Mouse (Mus musculus) C2C12 (cell line): ENCODE results near the gene A430078G23Rik. TPM values are rescaled to one million over a fixed set of nuclear protein-coding genes. Genes with fewer than 3 reads are reported as not detected.

Source experiments
- H3K27me3 ChIP-seq: one replicate; pipeline ENCODE4 v1.6.1; 2011; ENCODE audit not compliant: control insufficient read depth, insufficient read depth, insufficient read length
- H3K36me3 ChIP-seq: one replicate; pipeline ENCODE4 v1.6.1; 2011; ENCODE audit not compliant: control insufficient read depth, insufficient read depth
- H3K4me3 ChIP-seq: one replicate; pipeline ENCODE4 v1.5.1; 2011; ENCODE audit warnings: mild to moderate bottlenecking, control low read depth; ENCODE audit not compliant: poor library complexity, insufficient read depth, severe bottlenecking
- H3K79me2 ChIP-seq: one replicate; pipeline ENCODE4 v1.6.1; 2011; ENCODE audit not compliant: control insufficient read depth, insufficient read depth
- H3K79me3 ChIP-seq: one replicate; pipeline ENCODE4 v1.6.1; 2011; ENCODE audit warnings: low read depth, control low read depth
- H3ac ChIP-seq: one replicate; pipeline ENCODE3; 2011; ENCODE audit warnings: low read depth; ENCODE audit not compliant: control insufficient read depth, insufficient read length
- CEBPB ChIP-seq: IDR thresholded peaks from one replicate; pipeline ENCODE4 v1.6.1; 2011; ENCODE audit warnings: low read depth, mild to moderate bottlenecking, control low read depth, moderate library complexity
- CTCF ChIP-seq: IDR thresholded peaks from one replicate; pipeline ENCODE4 v1.5.1; 2011; ENCODE audit not compliant: control insufficient read depth, insufficient read depth, insufficient read length
- FOSL1 ChIP-seq: IDR thresholded peaks from one replicate; pipeline ENCODE4 v1.8.0; 2011; ENCODE audit warnings: mild to moderate bottlenecking, low read length; ENCODE audit not compliant: poor library complexity, insufficient read depth, severe bottlenecking
- MAX ChIP-seq: IDR thresholded peaks from one replicate; pipeline ENCODE4 v1.6.1; 2011; ENCODE audit warnings: mild to moderate bottlenecking, control low read depth
- MYOD1 ChIP-seq: IDR thresholded peaks from one replicate; pipeline ENCODE4 v1.6.1; 2011; ENCODE audit warnings: low read depth; ENCODE audit not compliant: control insufficient read depth, insufficient read length
- MYOG ChIP-seq: IDR thresholded peaks from one replicate; pipeline ENCODE4 v1.6.1; 2011; ENCODE audit not compliant: control insufficient read depth, insufficient read length; ENCODE audit errors: extremely low read depth
- USF1 ChIP-seq: IDR thresholded peaks from one replicate; pipeline ENCODE4 v1.6.1; 2011; ENCODE audit warnings: low read depth, mild to moderate bottlenecking, control low read depth, moderate library complexity
- polyA plus RNA-seq: library from polyadenylated mRNA; unstranded; fragments of >200 nt; fragmentation: generic; extraction: Trizol; gene quantifications from one replicate; pipeline ENCODE4 v1.2.1, GENCODE M21; 2012; ENCODE audit warnings: missing spikeins

A430078G23Rik gene
- polyA plus RNA-seq, 1 experiment, result not detected

DNA sequence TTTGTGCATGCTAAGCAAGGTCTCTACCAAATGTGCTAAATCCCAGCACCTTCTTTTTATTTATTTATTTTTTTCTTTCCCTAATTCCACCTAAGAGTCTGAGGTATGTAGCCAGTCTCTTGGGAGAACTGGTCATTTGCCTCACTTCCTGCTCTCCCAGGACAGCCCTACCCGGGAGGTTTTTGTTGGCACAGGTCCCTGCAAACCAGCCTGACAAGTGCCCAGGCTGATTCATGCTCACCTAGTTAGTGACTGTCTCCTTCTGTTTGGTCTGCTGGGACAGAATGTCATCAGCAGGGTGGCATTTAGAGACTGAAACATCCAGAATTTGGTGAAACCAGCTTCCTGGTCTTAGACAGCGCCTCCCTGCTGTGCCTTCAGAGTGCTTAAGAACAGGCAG, 76.8 kb downstream of the A430078G23Rik start:
- H3K36me3 ChIP-seq, result peaks cover 50% of the 10 kb centered on the region

DNA sequence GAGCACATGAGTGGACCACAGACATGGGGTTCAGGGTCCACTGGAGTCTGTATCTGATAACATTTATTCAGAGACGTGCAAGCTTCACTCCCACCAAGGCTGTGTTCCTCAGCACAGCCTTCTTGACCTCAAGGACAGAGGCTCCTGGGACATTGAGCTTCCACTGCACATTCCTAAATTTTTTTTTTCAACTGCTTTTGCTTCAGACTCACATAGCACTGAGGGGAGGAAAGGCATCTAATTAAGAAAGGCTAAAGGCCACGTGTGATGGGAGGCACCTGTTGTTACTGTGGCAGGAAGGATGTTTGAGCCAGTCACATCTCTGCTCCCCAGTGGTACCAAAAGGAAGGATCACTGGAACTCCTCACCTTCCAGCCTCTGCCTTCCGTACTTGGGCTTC, 77.9 kb downstream of the A430078G23Rik start:
- H3K79me3 ChIP-seq, result peaks cover 9% of the 10 kb centered on the region
- no peak overlapping the region for H3K4me3 ChIP-seq
- H3K27me3 ChIP-seq, result no peaks in the 10 kb centered on the region
- peaks cover 33% of the 10 kb centered on the region for H3K79me2 ChIP-seq
- no peak for TF ChIP-seq FOSL1
- TF ChIP-seq USF1, result no peak
- TF ChIP-seq CTCF, result no peak
- no peak for TF ChIP-seq CEBPB
- TF ChIP-seq MYOG, result no peak
- no peak for TF ChIP-seq MAX
- no peak overlapping the region for H3ac ChIP-seq
- H3K36me3 ChIP-seq, result peaks cover 58% of the 10 kb centered on the region

More for the DNA sequence above, 76.8 kb downstream of the A430078G23Rik start:
- Histone ChIP-seq H3ac (no peak overlapping the region), H3K27me3 (no peaks in the 10 kb centered on the region), H3K4me3 (no peak overlapping the region), H3K79me3 (peaks cover 11% of the 10 kb centered on the region), H3K79me2 (peaks cover 43% of the 10 kb centered on the region)
- TF ChIP-seq FOSL1 (no peak), MYOD1 (peak; percentile 33), MYOG (no peak), CTCF (no peak), CEBPB (peak; percentile 16), USF1 (no peak)

DNA sequence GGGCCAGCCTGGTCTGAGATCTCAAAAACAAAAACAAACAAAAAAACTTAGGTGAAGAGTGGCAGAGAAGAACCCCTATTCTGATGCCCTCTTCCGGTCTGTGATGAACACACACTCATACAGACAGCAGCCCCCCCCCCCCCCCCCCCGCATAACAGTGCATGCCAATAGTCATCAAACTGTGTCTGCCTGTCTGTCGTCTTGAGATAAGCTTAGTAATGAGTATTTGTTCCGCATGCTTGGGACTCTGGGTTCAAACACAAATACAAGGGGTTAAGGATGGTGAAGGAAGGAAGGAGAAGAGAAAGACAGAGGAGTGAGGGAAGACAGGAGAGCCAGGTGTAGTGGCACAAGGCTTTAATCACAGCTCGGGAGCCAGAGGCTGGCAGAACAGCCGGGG, 83.3 kb downstream of the A430078G23Rik start:
- H3K79me3 ChIP-seq, result no peaks in the 10 kb centered on the region
- no peak overlapping the region for H3K4me3 ChIP-seq
- H3ac ChIP-seq, result no peak overlapping the region
- H3K27me3 ChIP-seq, result no peaks in the 10 kb centered on the region
- peaks cover 3% of the 10 kb centered on the region for H3K79me2 ChIP-seq
- peaks cover 87% of the 10 kb centered on the region for H3K36me3 ChIP-seq
- TF ChIP-seq FOSL1, result no peak
- no peak for TF ChIP-seq CTCF
- no peak for TF ChIP-seq MAX
- no peak for TF ChIP-seq MYOD1
- no peak for TF ChIP-seq CEBPB
- TF ChIP-seq MYOG, result no peak
- TF ChIP-seq USF1, result no peak

DNA sequence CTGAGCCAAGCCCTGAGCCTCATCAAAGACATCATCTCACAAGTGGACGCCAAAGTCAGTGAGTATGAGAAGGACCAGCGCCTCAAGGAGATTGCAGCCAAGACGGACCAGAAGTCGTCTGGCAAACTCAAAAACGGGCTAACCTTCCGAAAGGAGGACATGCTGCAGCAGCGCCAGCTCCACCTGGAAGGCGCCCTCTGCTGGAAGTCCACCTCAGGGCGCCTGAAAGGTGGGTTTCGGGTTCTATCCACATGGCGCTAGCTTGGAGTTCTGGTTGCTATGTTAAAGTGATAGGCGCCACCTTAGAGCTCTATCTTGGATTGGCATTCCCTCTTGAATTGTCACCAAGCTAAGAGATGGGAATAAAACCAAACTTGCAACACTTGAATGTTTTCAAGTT, 86.3 kb downstream of the A430078G23Rik start:
- H3K79me3 ChIP-seq, result no peaks in the 10 kb centered on the region
- H3ac ChIP-seq, result no peak overlapping the region
- peaks cover 74% of the 10 kb centered on the region for H3K36me3 ChIP-seq
- H3K79me2 ChIP-seq, result no peaks in the 10 kb centered on the region
- no peaks in the 10 kb centered on the region for H3K27me3 ChIP-seq
- H3K4me3 ChIP-seq, result no peak overlapping the region
- TF ChIP-seq USF1, result no peak
- no peak for TF ChIP-seq MYOG
- TF ChIP-seq CTCF, result no peak
- TF ChIP-seq MYOD1, result no peak
- TF ChIP-seq MAX, result no peak
- no peak for TF ChIP-seq FOSL1
- TF ChIP-seq CEBPB, result no peak

Other genes with a start within 250 kb of the A430078G23Rik start
- 2.6 TPM for gene Insr, start 73.8 kb upstream of the A430078G23Rik start, polyA plus RNA-seq
- gene Arhgef18, start 39.6 kb downstream of the A430078G23Rik start, polyA plus RNA-seq, result 18.4 TPM
- 1.5 TPM for gene Pex11g, start 114.3 kb downstream of the A430078G23Rik start, polyA plus RNA-seq
- not detected for gene Tex45, start 117.4 kb downstream of the A430078G23Rik start, polyA plus RNA-seq
- gene Zfp358, start 139.7 kb downstream of the A430078G23Rik start, polyA plus RNA-seq, result 30.6 TPM
- 38.7 TPM for gene Mcoln1, start 147.0 kb downstream of the A430078G23Rik start, polyA plus RNA-seq
- gene Pnpla6, start 162.0 kb downstream of the A430078G23Rik start, polyA plus RNA-seq, result 18.6 TPM
- not detected for gene C330021F23Rik, start 214.6 kb downstream of the A430078G23Rik start, polyA plus RNA-seq
- gene Camsap3, start 233.9 kb downstream of the A430078G23Rik start, polyA plus RNA-seq, result 0.19 TPM